Mouse (Mus musculus): ENCODE results near the gene BC067074.

DNA sequence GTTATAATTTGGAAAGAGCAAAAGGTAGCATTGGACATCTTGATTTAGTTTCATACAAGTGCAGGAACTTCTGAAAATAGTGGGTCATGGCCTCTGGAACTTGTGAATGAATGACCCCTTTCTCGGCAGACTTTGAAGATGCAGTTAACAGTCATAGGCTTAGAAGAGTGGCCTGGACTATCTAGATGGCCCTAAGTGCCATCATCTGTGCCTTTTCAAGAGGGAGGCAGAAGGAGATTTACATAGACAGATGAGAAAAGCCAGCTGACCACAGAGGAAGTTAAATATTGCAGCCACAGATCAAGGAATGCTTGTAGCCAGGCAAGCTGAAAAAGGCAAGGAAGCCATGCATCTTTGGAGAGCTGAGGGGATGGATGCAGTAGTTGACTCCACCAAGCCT lies 66.7 kb downstream of the BC067074 start:
- TF ChIP-seq CTCF (IDR thresholded peaks at IDR 0.05; ENCODE audit: low read depth), result no peak
- no peak for TF ChIP-seq EP300 (optimal IDR thresholded peaks at IDR 0.05)
